Mouse (Mus musculus): Measurements from ENCODE around the gene Cenps. TPM values are rescaled to one million over a fixed set of nuclear protein-coding genes. Genes with fewer than 3 reads are reported as not detected.
A peak's percentile ranks its signal among the peaks of the same experiment; 100 is the strongest.
"Not testable (repeated sequence)": the region's sequence is repeated elsewhere in the genome, so short reads cannot be mapped to it uniquely, and the experiment has no call there.

The Cenps gene
- total and polyA plus RNA-seq, 2 experiments from 2014 or later: 3.7 to 21.2 TPM

GRCm38 (mm10) chr4:149170394-149170931 is 33.0 kb upstream of the Cenps start:
- WGBS: 58% methylated on average over 7 of the region's 7 CpGs
- no peak for DNase-seq (ENCODE audit: low spot score)
- TF ChIP-seq CTCF (IDR thresholded peaks at IDR 0.05): no peak

DNA sequence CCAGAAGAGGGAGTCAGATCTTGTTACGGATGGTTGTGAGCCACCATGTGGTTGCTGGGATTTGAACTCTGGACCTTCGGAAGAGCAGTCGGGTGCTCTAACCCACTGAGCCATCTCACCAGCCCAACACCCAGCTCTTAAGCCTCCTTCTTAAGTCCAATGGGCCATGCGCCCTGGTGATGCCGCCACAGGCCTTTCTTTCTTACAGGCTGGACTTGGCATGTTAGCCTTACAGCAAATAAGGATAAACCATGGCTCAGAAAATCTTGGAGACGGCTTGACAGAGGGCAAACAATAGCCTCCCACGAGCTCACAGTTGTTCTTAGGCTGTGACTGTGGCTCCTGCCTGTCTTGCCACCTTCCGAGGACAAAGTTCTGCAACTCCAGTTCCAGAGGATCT is 32.5 kb upstream of the Cenps start:
- not testable (repeated sequence) for ATAC-seq (ENCODE audit: low FRiP score); H3K27me3 ChIP-seq (ENCODE audit: insufficient read depth, low read length); H3K27ac ChIP-seq (ENCODE audit: low read depth, low read length); H3K4me3 ChIP-seq (ENCODE audit: low read depth, low read length); H3K9ac ChIP-seq (replicated peaks; ENCODE audit: low read length, poor library complexity, severe bottlenecking); H3K9me3 ChIP-seq (ENCODE audit: low read length); H3K4me2 ChIP-seq (ENCODE audit: low read depth, low read length, poor library complexity, severe bottlenecking); DNase-seq (ENCODE audit: low spot score); H3K4me1 ChIP-seq (ENCODE audit: insufficient read depth, low read length); H3K36me3 ChIP-seq (ENCODE audit: insufficient read depth, low read length)
- WGBS: 63% methylated on average over 7 of the region's 8 CpGs

More at GRCm38 (mm10) chr4:149170394-149170931, 33.0 kb upstream of the Cenps start:
- Histone ChIP-seq H3K27me3 (ENCODE audit: insufficient read depth, low read length) (no peaks in the 10 kb centered on the region), H3K9ac (replicated peaks; ENCODE audit: low read length, poor library complexity, severe bottlenecking) (no peak overlapping the region), H3K4me1 (ENCODE audit: insufficient read depth, low read length) (no peaks in the 10 kb centered on the region), H3K36me3 (ENCODE audit: insufficient read depth, low read length) (peaks cover 4% of the 10 kb centered on the region; the same call in 1 of the 2 replicates), H3K9me3 (ENCODE audit: low read length) (no peaks in the 10 kb centered on the region), H3K4me2 (ENCODE audit: low read depth, low read length, poor library complexity, severe bottlenecking) (no peak overlapping the region), H3K4me3 (ENCODE audit: low read depth, low read length) (no peak overlapping the region), H3K27ac (ENCODE audit: low read depth, low read length) (no peak overlapping the region)
- no peak for ATAC-seq (ENCODE audit: low FRiP score)

DNA sequence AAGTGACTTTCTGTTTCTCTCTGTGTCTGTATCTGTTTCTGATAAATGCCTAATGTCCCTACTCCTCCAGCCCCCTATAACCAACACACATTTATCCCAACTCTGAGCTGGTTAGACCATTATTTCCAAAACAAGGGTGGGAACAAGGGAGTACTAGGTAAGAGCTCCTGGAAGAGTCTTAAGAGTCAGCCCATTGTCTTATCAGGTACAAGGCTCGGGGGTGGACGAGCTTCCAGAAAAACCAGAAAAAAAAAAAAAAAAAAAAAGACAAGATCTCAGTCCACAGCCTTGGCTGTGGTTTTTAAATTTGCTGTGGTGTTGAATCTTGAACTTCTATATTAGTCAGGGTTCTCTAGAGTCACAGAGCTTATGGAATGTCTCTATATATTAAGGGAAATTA is 30.6 kb upstream of the Cenps start:
- 0 out of 2 replicates have a peak, but pooled peaks cover 3% of the 10 kb centered on the region for H3K36me3 ChIP-seq (ENCODE audit: insufficient read depth, low read length)
- no peaks in the 10 kb centered on the region for H3K27me3 ChIP-seq (ENCODE audit: insufficient read depth, low read length)
- no peaks in the 10 kb centered on the region for H3K4me1 ChIP-seq (ENCODE audit: insufficient read depth, low read length)
- no peak for DNase-seq (ENCODE audit: low spot score)
- no peak overlapping the region for H3K9ac ChIP-seq (replicated peaks; ENCODE audit: low read length, poor library complexity, severe bottlenecking)
- H3K4me3 ChIP-seq (ENCODE audit: low read depth, low read length): no peak overlapping the region
- H3K9me3 ChIP-seq (ENCODE audit: low read length): no peaks in the 10 kb centered on the region
- TF ChIP-seq CTCF (IDR thresholded peaks at IDR 0.05): no peak
- no peak overlapping the region for H3K27ac ChIP-seq (ENCODE audit: low read depth, low read length)
- no peak overlapping the region for H3K4me2 ChIP-seq (ENCODE audit: low read depth, low read length, poor library complexity, severe bottlenecking)
- WGBS: 92% methylated on average over 2 of the region's 2 CpGs
- no peak for ATAC-seq (ENCODE audit: low FRiP score)

GRCm38 (mm10) chr4:149166957-149167611 is 29.7 kb upstream of the Cenps start:
- H3K27ac ChIP-seq (ENCODE audit: low read depth, low read length): peak overlapping the region; percentile 52; the same call in 1 of the 2 replicates
- no peak for DNase-seq (ENCODE audit: low spot score)
- H3K9ac ChIP-seq (replicated peaks; ENCODE audit: low read length, poor library complexity, severe bottlenecking): peak overlapping the region; percentile 75
- ATAC-seq (ENCODE audit: low FRiP score): peak; percentile 55
- peak overlapping the region; percentile 78 for H3K4me3 ChIP-seq (ENCODE audit: low read depth, low read length)
- no peak for TF ChIP-seq CTCF (IDR thresholded peaks at IDR 0.05)
- 0 out of 2 replicates have a peak, but pooled peaks cover 3% of the 10 kb centered on the region for H3K36me3 ChIP-seq (ENCODE audit: insufficient read depth, low read length)
- H3K4me1 ChIP-seq (ENCODE audit: insufficient read depth, low read length): no peaks in the 10 kb centered on the region
- H3K9me3 ChIP-seq (ENCODE audit: low read length): no peaks in the 10 kb centered on the region
- no peaks in the 10 kb centered on the region for H3K27me3 ChIP-seq (ENCODE audit: insufficient read depth, low read length)
- 2% methylated on average over 26 of the region's 27 CpGs for WGBS
- peak overlapping the region; percentile 72 for H3K4me2 ChIP-seq (ENCODE audit: low read depth, low read length, poor library complexity, severe bottlenecking)

DNA sequence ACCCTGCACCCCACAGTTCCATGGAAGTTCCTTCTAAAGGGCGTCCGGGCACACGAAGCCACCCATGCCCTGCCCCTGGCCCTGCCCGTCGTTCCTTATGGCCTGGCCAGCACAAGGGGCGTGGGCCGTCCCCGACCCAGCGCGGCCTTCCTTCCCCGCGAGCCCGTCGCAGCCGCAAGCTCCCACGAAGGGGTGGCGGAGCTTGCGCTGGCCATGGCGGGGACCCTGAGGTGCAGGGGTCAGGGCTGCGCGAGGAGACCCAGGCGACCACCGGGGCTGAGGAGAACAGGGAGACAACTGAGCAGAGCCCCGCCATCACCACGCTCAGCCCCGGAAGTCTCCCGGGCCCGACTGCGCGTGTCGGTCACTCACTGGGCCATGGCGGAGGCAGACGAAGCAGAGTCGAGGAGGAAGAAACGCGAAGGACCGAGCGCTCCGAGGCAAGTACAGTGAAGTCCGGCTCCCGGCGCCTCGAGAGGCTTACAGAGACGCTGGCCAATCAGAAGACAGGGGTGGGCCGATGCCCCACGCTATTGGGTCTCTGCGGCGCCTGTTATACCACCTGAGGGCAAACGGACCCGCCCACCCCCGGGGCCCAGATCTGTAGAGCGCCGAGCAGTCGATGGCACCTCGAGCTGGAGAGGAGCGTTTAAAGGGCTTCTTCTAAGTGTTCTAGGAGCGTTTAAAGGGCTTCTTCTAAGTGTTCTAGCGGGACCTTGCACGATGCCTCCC is 29.0 kb upstream of the Cenps start, which contains the start of gene Pgd:
Gene Pgd, minus strand, starts transcription at position 557 of the 732 bp plus-strand sequence.
- WGBS: under 1% methylated on average over 59 of the region's 59 CpGs

DNA sequence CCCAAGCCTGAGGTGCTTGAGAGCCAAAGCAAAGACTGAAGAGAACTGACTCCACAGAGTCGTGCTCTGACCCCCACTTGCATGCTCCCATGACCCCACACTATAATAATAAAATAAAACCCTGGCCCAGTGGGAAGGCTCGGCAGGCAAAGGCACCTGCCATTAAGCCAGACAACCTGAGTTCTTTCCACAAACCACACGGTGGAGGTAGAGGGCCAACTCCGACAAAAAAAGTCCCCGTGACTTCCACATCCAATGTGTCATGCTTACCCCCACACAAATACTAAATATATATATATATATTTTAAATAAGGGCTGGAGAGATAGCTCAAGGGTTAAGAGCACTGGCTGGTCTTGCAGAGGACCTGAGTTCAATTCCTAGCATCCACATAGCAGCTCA is 26.7 kb upstream of the Cenps start:
- no peaks in the 10 kb centered on the region for H3K27me3 ChIP-seq (ENCODE audit: insufficient read depth, low read length)
- peaks cover 27% of the 10 kb centered on the region for H3K36me3 ChIP-seq (ENCODE audit: insufficient read depth, low read length)
- H3K4me1 ChIP-seq (ENCODE audit: insufficient read depth, low read length): no peaks in the 10 kb centered on the region
- no peak overlapping the region for H3K4me3 ChIP-seq (ENCODE audit: low read depth, low read length)
- no peaks in the 10 kb centered on the region for H3K9me3 ChIP-seq (ENCODE audit: low read length)
- DNase-seq (ENCODE audit: low spot score) (no peak), ATAC-seq (ENCODE audit: low FRiP score) (no peak)
- WGBS: 57% methylated on average over 5 of the region's 5 CpGs
- H3K4me2 ChIP-seq (ENCODE audit: low read depth, low read length, poor library complexity, severe bottlenecking): no peak overlapping the region
- peak; percentile 50 for TF ChIP-seq CTCF (IDR thresholded peaks at IDR 0.05)
- H3K9ac ChIP-seq (replicated peaks; ENCODE audit: low read length, poor library complexity, severe bottlenecking): no peak overlapping the region
- no peak overlapping the region for H3K27ac ChIP-seq (ENCODE audit: low read depth, low read length)

More for the DNA sequence above, 29.0 kb upstream of the Cenps start, which contains the start of gene Pgd:
- peak within 1 kb of the TSS; percentile 60 for H3K27ac ChIP-seq (ENCODE audit: low read depth, low read length)
- peak within 1 kb of the TSS; percentile 75 for H3K9ac ChIP-seq (replicated peaks; ENCODE audit: low read length, poor library complexity, severe bottlenecking)
- H3K27me3 ChIP-seq (ENCODE audit: insufficient read depth, low read length): no peaks in the 10 kb centered on the region
- ATAC-seq (ENCODE audit: low FRiP score): peak; percentile 99
- TF ChIP-seq CTCF (IDR thresholded peaks at IDR 0.05): no peak
- H3K36me3 ChIP-seq (ENCODE audit: insufficient read depth, low read length): peaks cover 4% of the 10 kb centered on the region; the same call in 1 of the 2 replicates
- H3K4me3 ChIP-seq (ENCODE audit: low read depth, low read length): peak within 1 kb of the TSS; percentile 78
- no peaks in the 10 kb centered on the region for H3K4me1 ChIP-seq (ENCODE audit: insufficient read depth, low read length)
- peak; percentile 98 for DNase-seq (ENCODE audit: low spot score)
- peak within 1 kb of the TSS; percentile 72 for H3K4me2 ChIP-seq (ENCODE audit: low read depth, low read length, poor library complexity, severe bottlenecking)
- H3K9me3 ChIP-seq (ENCODE audit: low read length): no peaks in the 10 kb centered on the region
